Mouse (Mus musculus) left cerebral cortex, postnatal 4 days (tissue): ENCODE measurements around the gene Tmem238. TPM values are rescaled to one million over a fixed set of nuclear protein-coding genes. Genes with fewer than 3 reads are reported as not detected.

Experiments
- DNase-seq: peaks from one replicate; pipeline ENCODE4 v3.0.0-alpha.2; 2022
- intact Hi-C: fragments of 180-260 bp; cut with DNase I; formaldehyde crosslinking; loops from one replicate; pipeline ENCODE4 v1.15.1; 2025
- total RNA-seq, 2 experiments: library from RNA; stranded (reverse); gene quantifications; 2 replicates each; pipeline ENCODE4 v1.2.3; 2021

Gene Tmem238
- total RNA-seq, 2 experiments from 2014 or later = 5.5 to 6.0 TPM

GRCm38 (mm10) chr7:4749169-4749568 lies 40.3 kb downstream of the Tmem238 start:
- intact Hi-C loops = no loop called here
- DNase-seq = no peak

- intact Hi-C loops = no loop called here
Observed at GRCm38 (mm10) chr7:4748321-4748720, 41.1 kb downstream of the Tmem238 start.

GRCm38 (mm10) chr7:4747156-4747899 lies 42.1 kb downstream of the Tmem238 start:
- no peak for DNase-seq
- intact Hi-C loops = no loop called here

More at GRCm38 (mm10) chr7:4748321-4748720, 41.1 kb downstream of the Tmem238 start:
- no peak for DNase-seq

- intact Hi-C loops = no loop called here
Observed at GRCm38 (mm10) chr7:4746326-4746980, 43.0 kb downstream of the Tmem238 start.

GRCm38 (mm10) chr7:4744886-4745285 lies 44.6 kb downstream of the Tmem238 start:
- intact Hi-C loops = no loop called here

More at GRCm38 (mm10) chr7:4746326-4746980, 43.0 kb downstream of the Tmem238 start:
- no peak for DNase-seq

GRCm38 (mm10) chr7:4743354-4743753 lies 46.1 kb downstream of the Tmem238 start:
- intact Hi-C loops = no loop called here
- DNase-seq = no peak

More at GRCm38 (mm10) chr7:4744886-4745285, 44.6 kb downstream of the Tmem238 start:
- DNase-seq = no peak

GRCm38 (mm10) chr7:4742482-4742819 lies 47.0 kb downstream of the Tmem238 start:
- no peak for DNase-seq
- intact Hi-C loops = no loop called here

- intact Hi-C loops = no loop called here
- no peak for DNase-seq
Observed at GRCm38 (mm10) chr7:4741672-4742481, 47.6 kb downstream of the Tmem238 start.

- DNase-seq = peak; percentile 52
- intact Hi-C loops = no loop called here
Observed at GRCm38 (mm10) chr7:4741151-4741550, 48.3 kb downstream of the Tmem238 start.

GRCm38 (mm10) chr7:4740309-4740727 lies 49.1 kb downstream of the Tmem238 start:
- intact Hi-C loops = no loop called here
- no peak for DNase-seq

- intact Hi-C loops = no loop called here
Observed at GRCm38 (mm10) chr7:4739544-4740275, 49.7 kb downstream of the Tmem238 start, which contains the start of gene Kmt5c. Gene Kmt5c (plus strand): TSS chr7:4740115.

GRCm38 (mm10) chr7:4739041-4739543 lies 50.4 kb downstream of the Tmem238 start:
- DNase-seq = no peak
- intact Hi-C loops = no loop called here

More at GRCm38 (mm10) chr7:4739544-4740275, 49.7 kb downstream of the Tmem238 start, which contains the start of gene Kmt5c:
- DNase-seq = peak; percentile 98

Other genes with a start within 250 kb of the Tmem238 start
- 100 to 1,000 TPM; 205 to 208 TPM for gene Syt5, start 242.1 kb downstream of the Tmem238 start, total RNA-seq
- gene Ptprh, start 185.6 kb downstream of the Tmem238 start, total RNA-seq = 1 to 10 TPM; 1.7 to 2.1 TPM
- gene Tmem86b, start 158.2 kb downstream of the Tmem238 start, total RNA-seq = 10 to 100 TPM; 12.5 to 14.8 TPM
- gene Ppp6r1, start 130.6 kb downstream of the Tmem238 start, total RNA-seq = 10 to 100 TPM; 87.9 to 89.1 TPM
- 100 to 1,000 TPM in 1 of 2 experiments, 10 to 100 TPM in 1; 99.7 to 111 TPM for gene Hspbp1, start 104.6 kb downstream of the Tmem238 start, total RNA-seq
- 100 to 1,000 TPM; 258 to 262 TPM for gene Brsk1, start 99.1 kb downstream of the Tmem238 start, total RNA-seq
- gene Tmem150b, start 64.4 kb downstream of the Tmem238 start, total RNA-seq = not detected
- gene Kmt5c, start 49.5 kb downstream of the Tmem238 start, total RNA-seq = 10 to 100 TPM; 53.2 to 58.9 TPM
- gene Cox6b2, start 36.6 kb downstream of the Tmem238 start, total RNA-seq = 1 to 10 TPM; 7.3 to 8.8 TPM
- not detected for gene Fam71e2, start 18.4 kb downstream of the Tmem238 start, total RNA-seq
- gene Il11, start 6.8 kb downstream of the Tmem238 start, total RNA-seq = 1 to 10 TPM in 1 of 2 experiments, under 1 TPM in 1; 0.82 to 1.2 TPM
- not detected for gene Tmem190, start 6.7 kb downstream of the Tmem238 start, total RNA-seq
- 100 to 1,000 TPM; 603 to 645 TPM for gene Rpl28, start 3.2 kb upstream of the Tmem238 start, total RNA-seq
- 100 to 1,000 TPM; 176 to 203 TPM for gene Ube2s, start 22.9 kb upstream of the Tmem238 start, total RNA-seq
- 100 to 1,000 TPM; 112 to 126 TPM for gene Shisa7, start 55.0 kb upstream of the Tmem238 start, total RNA-seq
- gene Isoc2b, start 80.6 kb upstream of the Tmem238 start, total RNA-seq = 1 to 10 TPM; 1.2 to 1.9 TPM
- 1 to 10 TPM; 6.2 to 6.5 TPM for gene Isoc2a, start 87.5 kb upstream of the Tmem238 start, total RNA-seq
- under 1 TPM; 0.50 to 0.74 TPM for gene Gm36210, start 116.9 kb upstream of the Tmem238 start, total RNA-seq
- 10 to 100 TPM; 21.1 to 21.4 TPM for gene Zfp628, start 125.6 kb upstream of the Tmem238 start, total RNA-seq
- 10 to 100 TPM; 50.8 to 51.5 TPM for gene Nat14, start 132.4 kb upstream of the Tmem238 start, total RNA-seq
- 1 to 10 TPM; 3.1 to 3.6 TPM for gene Ssc5d, start 136.1 kb upstream of the Tmem238 start, total RNA-seq
- gene Sbk2, start 174.8 kb upstream of the Tmem238 start, total RNA-seq = not detected
- 1 to 10 TPM; 1.4 to 1.5 TPM for gene Sbk3, start 181.5 kb upstream of the Tmem238 start, total RNA-seq
- gene Zfp579, start 206.5 kb upstream of the Tmem238 start, total RNA-seq = 10 to 100 TPM; 58.7 to 61.7 TPM
- 1 to 10 TPM; 3.9 to 5.0 TPM for gene Zfp524, start 224.8 kb upstream of the Tmem238 start, total RNA-seq
- gene Fiz1, start 225.0 kb upstream of the Tmem238 start, total RNA-seq = 10 to 100 TPM; 28.0 to 31.4 TPM
- not detected for gene Gm44973, start 225.8 kb upstream of the Tmem238 start, total RNA-seq
- gene Zfp865, start 230.7 kb upstream of the Tmem238 start, total RNA-seq = 10 to 100 TPM; 43.8 to 45.9 TPM
- 10 to 100 TPM; 50.4 to 61.6 TPM for gene Ccdc106, start 230.9 kb upstream of the Tmem238 start, total RNA-seq
- not detected for gene 4632433K11Rik, start 244.5 kb upstream of the Tmem238 start, total RNA-seq
- 1 to 10 TPM; 5.2 to 5.6 TPM for gene Zfp784, start 248.8 kb upstream of the Tmem238 start, total RNA-seq